Mouse (Mus musculus) left cerebral cortex, postnatal 25 days (tissue): ENCODE measurements around the gene Ptpre. TPM values are rescaled to one million over a fixed set of nuclear protein-coding genes. Genes with fewer than 3 reads are reported as not detected.

Experiments
- DNase-seq, 2 experiments: peaks; one replicate each; pipeline ENCODE4 v3.0.0; 2022; ENCODE audit warnings: low spot score in 2 of 2, mixed read lengths in 1 of 2
- intact Hi-C: fragments of 180-260 bp; cut with DNase I; formaldehyde crosslinking; loops from one replicate; pipeline ENCODE4 v1.15.1; 2025
- total RNA-seq, 2 experiments: library from RNA; stranded (reverse); gene quantifications; 2 replicates each; pipeline ENCODE4 v1.2.3; 2021

The Ptpre gene
- total RNA-seq, 2 experiments from 2014 or later = 24.9 to 27.3 TPM

DNA sequence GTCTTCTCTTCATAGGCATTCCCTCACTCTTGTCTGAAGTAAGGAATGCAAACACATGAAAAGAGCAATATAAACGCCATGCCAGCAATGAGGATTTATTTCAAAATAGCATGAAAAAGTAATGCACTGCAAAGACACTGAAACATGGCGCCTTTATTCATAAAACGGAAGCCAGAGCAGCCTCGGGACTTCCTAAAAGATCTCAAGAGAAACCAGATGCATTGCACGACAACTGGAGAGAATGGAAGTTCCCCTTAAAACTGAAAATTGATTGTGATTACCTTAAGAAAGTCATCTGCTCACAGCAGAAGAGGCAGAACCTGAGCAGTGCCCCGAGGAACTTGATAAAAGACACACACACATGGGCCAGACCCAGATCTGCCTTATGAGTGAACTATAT is 168.5 kb downstream of the Ptpre start:
- intact Hi-C loops = no loop called here
- DNase-seq = no peak

DNA sequence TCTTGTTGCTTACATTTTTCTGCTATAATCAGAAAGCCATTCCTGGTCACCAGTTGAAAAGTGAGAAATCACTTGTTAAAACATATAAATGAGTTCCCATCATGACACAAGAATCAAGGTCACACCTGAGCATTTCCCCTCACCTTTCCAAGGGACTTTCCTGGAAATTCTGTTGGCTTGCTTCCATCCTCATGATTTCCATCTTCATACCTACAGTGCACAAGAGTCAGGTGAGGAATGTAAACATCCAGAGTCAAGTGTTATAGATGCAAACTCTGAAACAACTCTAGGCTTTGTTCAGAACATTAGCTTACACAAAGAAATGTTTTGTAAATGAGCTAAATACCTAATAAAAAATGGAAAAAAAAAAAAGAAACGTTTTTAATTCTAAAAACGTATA is 173.4 kb downstream of the Ptpre start:
- intact Hi-C loops = no loop called here
- no peak for DNase-seq

- DNase-seq = no peak
- intact Hi-C loops = no loop called here
Measured at GRCm38 (mm10) chr7:135712534-135712933, 175.3 kb downstream of the Ptpre start.

DNA sequence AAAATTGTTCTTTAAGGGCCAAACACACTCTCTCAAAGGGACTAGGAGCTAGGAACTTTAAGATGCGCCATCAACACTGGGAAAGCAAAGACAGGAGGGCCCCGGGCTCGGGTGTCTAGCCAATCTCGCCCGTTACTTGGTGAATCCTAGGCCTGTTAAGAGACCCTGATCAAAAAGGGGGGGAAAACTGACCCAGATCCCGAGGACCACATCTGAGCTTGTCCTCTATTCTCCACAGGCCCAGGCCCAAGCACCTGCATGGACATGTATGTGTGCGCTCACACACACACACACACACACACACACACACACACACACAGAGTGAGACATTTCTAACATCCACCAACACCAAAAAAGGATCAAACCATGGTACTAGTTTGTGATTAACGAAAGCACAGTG is 176.0 kb downstream of the Ptpre start:
- no peak for DNase-seq
- intact Hi-C loops = no loop called here

- intact Hi-C loops = no loop called here
- no peak for DNase-seq
Measured at GRCm38 (mm10) chr7:135715166-135715565, 177.9 kb downstream of the Ptpre start.

GRCm38 (mm10) chr7:135715642-135716444 is 178.6 kb downstream of the Ptpre start, which contains the start of gene Mki67:
Gene Mki67, minus strand, starts transcription at chr7:135716361.
- DNase-seq = no peak
- intact Hi-C loops = no loop called here

DNA sequence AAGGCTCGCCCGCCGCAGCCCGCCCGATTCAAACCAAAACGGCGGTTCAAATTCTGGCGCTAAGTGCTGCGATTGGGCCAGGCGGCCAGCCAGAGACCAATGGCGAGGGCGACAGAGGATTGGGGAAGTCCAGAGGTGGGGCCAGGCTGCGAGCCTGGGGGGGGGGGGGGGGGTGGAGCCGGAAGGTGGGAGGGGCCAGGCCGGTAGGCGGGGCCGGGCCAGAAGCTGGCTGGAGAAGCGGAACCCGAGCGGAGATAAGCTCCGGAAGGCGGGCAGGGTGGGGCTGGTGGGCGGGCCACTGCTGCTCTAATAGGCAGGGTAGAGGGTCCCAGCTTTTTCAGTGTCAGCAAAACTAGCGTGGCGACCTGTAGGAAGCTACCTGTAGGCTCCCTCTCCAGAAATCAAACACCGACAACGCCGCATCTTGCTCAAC is 179.2 kb downstream of the Ptpre start:
- peak; percentile 79 for DNase-seq
- intact Hi-C loops = no loop called here

DNA sequence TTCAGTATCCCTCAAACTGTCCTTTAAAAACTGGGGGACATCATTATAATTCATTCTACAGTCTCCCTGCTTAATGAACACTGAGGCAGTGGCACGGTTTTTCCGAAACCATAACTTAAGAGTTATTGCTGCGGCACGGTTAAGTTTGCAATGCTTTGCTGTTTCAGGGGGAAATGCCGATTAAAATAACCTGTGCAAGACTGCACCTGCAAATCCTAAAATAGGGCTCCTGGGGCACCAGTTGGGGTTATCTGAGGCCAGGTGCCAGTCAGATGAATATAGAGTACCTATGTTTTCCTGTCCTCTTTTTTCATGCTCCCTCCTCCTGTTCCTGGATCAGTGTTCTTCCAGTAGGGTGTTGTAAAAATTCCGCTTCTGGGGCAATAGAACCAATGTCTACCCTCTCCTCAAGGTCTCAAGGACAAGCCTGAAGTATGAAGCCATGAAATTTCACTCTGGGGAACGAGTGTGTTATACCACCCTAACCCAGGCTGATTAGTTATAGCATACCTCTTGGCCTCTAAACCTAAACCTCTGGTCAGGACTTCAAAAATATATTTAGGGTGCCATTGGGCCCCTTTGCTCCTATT is 179.8 kb downstream of the Ptpre start:
- intact Hi-C loops = no loop called here
- no peak for DNase-seq

DNA sequence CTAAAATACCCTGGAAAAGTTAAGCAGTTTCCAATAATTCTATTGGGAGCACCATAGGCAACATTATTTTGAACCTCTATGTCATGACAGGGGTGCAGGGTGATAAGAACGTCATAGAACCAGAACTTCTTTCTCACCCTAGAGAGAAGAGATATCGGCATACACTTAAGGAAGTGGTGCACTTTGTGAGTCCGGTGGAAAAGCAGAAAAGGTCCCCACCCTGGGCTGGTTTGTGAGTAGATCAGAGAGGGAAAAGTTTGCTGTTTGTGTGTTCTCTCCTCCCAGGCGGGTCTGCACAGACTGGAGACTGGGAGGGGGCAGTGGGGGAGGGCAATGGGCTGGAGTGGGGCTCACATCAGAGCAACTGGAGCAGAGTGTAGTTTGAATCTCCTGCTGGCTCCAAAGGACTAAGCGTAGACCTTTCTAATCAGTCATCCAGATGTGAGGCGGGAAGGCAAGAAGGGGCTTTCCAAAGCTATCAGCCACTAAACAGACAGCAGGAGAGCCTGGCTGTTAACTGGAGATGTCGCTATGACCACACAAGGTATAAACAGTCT is 184.2 kb downstream of the Ptpre start:
- intact Hi-C loops = no loop called here
- DNase-seq = no peak

- no peak for DNase-seq
- intact Hi-C loops = no loop called here
Measured at GRCm38 (mm10) chr7:135722011-135722838, 184.9 kb downstream of the Ptpre start.

GRCm38 (mm10) chr7:135723672-135724341 is 186.5 kb downstream of the Ptpre start:
- intact Hi-C loops = no loop called here
- no peak for DNase-seq

DNA sequence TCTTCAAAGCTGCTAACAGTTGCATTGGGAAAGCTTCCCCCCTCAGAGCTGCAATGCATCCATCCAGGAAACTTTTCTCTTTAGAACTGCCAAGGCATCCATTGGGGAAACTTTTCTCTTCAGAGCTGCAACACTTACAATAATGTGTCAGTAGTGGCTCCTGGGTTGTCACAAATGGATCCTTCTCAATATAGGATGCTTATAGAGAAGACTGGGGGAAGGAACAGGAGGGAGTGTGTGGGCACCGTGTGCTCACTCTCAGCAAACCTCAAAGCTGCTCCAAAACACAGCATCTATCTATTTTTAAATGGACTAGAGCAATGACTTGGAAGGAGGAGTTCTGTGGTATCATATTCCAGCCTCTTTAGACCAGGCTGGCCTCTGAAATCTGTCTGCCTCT is 189.4 kb downstream of the Ptpre start:
- DNase-seq = peak in 1 of 2 experiments; percentile 53
- intact Hi-C loops = no loop called here

- intact Hi-C loops = no loop called here
- no peak for DNase-seq
Measured at GRCm38 (mm10) chr7:135728038-135728437, 190.8 kb downstream of the Ptpre start.

GRCm38 (mm10) chr7:135734379-135734778 is 197.1 kb downstream of the Ptpre start:
- intact Hi-C loops = no loop called here

GRCm38 (mm10) chr7:135734911-135735646 is 197.8 kb downstream of the Ptpre start:
- intact Hi-C loops = loop anchor here (5.0 kb wide), 3 partner anchors 53 to 238 kb away; partner anchors contain the start of gene Ptpre
- no peak for DNase-seq

More at GRCm38 (mm10) chr7:135734379-135734778, 197.1 kb downstream of the Ptpre start:
- no peak for DNase-seq
